Mouse (Mus musculus): ENCODE results near the gene Prdx1. TPM values are rescaled to one million over a fixed set of nuclear protein-coding genes. Genes with fewer than 3 reads are reported as not detected.
"Not testable (repeated sequence)": the region's sequence is repeated elsewhere in the genome, so short reads cannot be mapped to it uniquely, and the experiment has no call there.

Gene Prdx1
- total RNA-seq (2021) = 100 to 1,000 TPM; 241 to 242 TPM
- long read RNA-seq, experiment 1, transcript Prdx1-204 (6 exons, 2,294 nt) = major isoform, 335 of 342 reads
- long read RNA-seq, experiment 1, partial matches to known transcripts = 1 of 342 reads
- long read RNA-seq, experiment 1, other reads (novel, unspliced or antisense) = 5 of 342 reads
- long read RNA-seq, experiment 2, transcript Prdx1-204 (6 exons, 2,294 nt) = major isoform, 345 of 350 reads
- long read RNA-seq, experiment 2, partial matches to known transcripts = 1 of 350 reads
- long read RNA-seq, experiment 2, other reads (novel, unspliced or antisense) = 3 of 350 reads

GRCm38 (mm10) chr4:116685402-116686061 is at the start of gene Prdx1:
TSS of gene Prdx1 (plus strand) at chr4:116685544.
- DNase-seq = peak; percentile 98

GRCm38 (mm10) chr4:116638821-116639220 is 46.5 kb upstream of the Prdx1 start:
- no peak for DNase-seq

- DNase-seq = no peak
Observed at GRCm38 (mm10) chr4:116642071-116642470, 43.3 kb upstream of the Prdx1 start.

- no peak for DNase-seq
Observed at GRCm38 (mm10) chr4:116644326-116644725, 41.0 kb upstream of the Prdx1 start.

GRCm38 (mm10) chr4:116645624-116646023 is 39.7 kb upstream of the Prdx1 start:
- no peak for DNase-seq

DNA sequence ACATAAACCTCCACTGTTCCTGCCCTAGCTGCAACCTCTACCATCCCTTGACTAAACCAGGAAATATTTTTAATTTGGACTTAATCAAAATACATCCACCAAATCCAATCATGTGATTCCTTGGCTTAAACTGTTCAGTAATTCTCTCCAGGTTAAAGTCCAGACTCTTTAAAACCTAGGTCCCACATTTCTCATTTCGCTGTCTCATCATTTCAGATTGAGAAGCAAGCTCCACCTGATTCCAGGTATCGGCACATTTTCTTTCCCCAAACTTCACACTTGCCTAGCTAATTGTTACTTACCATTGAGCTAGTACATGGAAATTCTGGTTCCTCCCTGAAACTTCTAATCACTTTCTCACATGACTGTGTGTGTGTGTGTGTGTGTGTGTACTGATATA is 35.9 kb upstream of the Prdx1 start:
- no peak for DNase-seq

DNA sequence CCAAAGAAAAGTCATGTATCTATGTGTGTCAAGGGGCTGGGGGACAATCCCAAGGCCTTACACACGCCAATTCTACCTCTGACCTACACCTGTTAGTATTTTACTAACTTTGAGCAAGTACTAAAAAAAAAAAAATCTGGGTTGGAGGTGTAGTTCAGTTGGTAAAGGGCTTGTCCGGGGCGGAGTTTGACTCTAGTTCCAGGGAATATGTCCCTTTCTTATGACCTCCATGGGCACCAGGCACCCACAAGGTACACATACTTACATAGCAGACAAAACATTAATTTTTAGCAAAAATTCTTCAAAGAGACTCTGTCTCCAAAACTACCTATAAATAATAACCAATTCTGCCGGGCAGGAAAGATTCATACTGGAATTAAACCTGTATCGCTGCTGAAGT is 35.0 kb upstream of the Prdx1 start:
- no peak for DNase-seq

GRCm38 (mm10) chr4:116650924-116651796 is 34.2 kb upstream of the Prdx1 start, which contains the start of gene Akr1a1:
TSS of gene Akr1a1 (minus strand) at chr4:116651680.
- peak; percentile 86 for DNase-seq

- no peak for DNase-seq
Observed at GRCm38 (mm10) chr4:116651797-116652135, 33.6 kb upstream of the Prdx1 start.

GRCm38 (mm10) chr4:116653228-116653627 is 32.1 kb upstream of the Prdx1 start:
- DNase-seq = no peak

DNA sequence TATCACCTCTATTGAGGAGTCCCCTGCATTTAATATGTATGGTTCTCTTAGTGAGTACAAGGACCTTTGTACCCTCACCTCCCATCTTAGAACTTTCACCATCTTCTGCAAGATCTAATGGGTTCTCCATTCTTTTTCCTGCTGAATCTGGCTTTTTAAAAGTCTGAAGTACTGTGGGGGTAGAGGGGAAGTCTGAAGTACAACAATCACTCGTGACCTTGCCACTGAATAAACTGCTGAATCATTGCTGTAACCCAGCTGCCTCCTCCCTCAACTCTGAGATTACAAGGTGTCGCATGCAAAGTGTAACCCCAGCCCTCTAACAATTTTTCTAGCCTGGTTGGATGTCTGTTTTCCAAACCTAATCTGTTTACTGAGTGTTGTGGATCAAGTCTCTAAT is 30.2 kb upstream of the Prdx1 start:
- no peak for DNase-seq

DNA sequence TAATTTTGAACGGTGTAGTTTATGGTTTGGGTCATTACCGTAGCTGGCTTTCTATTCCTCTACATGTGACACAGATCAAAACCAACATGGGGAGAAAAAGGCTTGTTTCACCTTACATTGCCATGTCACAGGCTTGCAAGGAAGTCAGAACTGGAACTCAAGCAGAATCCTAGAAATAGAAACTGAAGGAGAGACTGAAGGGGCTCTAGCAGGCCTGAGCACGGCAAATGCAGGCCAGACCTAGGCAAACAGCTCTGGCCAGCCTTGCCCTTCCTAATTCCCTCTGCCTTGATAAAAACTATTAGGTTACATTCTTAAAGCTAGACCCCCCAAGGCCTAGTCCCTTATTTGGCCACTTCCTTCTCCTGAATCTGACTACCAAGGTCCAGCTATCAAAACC is 29.7 kb upstream of the Prdx1 start:
- DNase-seq = no peak

DNA sequence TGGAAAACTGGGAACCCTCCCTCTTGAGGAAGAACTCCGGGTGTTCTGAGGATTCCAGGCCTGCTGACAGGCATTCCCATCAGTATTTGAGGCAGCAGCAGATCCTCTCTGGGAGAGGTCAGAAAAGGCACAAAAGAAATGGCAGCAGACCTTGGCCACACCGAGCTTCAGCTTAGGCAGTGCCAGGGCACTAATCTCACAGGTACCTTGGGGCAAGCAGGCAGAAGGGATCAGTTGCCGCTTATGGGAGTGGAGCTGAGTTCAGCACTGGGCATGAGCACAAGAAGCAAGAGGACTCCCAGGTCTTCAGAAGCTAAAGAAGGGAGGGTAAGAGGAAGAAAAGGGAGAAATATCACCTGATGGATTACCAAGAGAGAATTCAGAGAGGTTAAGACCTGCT is 27.4 kb upstream of the Prdx1 start:
- DNase-seq = no peak

GRCm38 (mm10) chr4:116659474-116659873 is 25.9 kb upstream of the Prdx1 start:
- DNase-seq = no peak

DNA sequence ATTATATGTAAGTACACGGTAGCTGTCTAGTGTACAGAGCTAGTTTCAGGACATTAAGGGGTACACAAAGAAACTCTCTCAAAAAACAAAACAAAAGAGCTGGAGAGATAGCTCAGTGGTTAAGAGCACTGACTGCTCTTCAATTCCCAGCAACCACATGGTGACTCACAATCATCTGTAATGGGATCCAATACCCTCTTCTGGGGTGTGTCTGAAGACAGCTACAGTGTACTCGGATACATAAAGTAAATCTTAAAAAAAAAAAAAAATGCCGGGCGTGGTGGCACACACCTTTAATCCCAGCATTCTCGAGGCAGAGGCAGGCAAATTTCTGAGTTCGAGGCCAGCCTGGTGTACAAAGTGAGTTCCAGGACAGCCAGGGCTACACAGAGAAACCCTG is 25.4 kb upstream of the Prdx1 start:
- DNase-seq = not testable (repeated sequence)

- DNase-seq = no peak
Observed at GRCm38 (mm10) chr4:116660829-116661228, 24.5 kb upstream of the Prdx1 start.

GRCm38 (mm10) chr4:116661998-116662397 is 23.3 kb upstream of the Prdx1 start:
- no peak for DNase-seq

DNA sequence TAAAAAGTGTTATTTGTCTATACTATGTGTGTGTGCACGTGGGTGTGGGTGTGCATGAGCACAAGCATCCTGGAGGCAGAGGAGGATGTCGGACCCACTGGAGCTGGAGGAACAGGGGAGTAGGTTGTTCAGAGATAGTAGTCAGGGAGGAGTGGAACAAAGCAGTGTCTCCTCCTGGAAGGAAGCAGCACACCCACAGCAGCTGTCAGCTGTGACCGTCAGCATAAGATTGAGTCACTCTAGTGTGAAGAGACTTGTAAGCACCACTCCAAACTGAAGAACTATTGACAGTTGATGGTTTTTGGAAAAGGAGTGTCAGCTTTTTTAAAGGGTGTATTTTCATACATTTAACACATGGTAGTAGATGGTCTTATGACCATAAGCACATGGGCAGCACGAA is 18.7 kb upstream of the Prdx1 start:
- DNase-seq = no peak

DNA sequence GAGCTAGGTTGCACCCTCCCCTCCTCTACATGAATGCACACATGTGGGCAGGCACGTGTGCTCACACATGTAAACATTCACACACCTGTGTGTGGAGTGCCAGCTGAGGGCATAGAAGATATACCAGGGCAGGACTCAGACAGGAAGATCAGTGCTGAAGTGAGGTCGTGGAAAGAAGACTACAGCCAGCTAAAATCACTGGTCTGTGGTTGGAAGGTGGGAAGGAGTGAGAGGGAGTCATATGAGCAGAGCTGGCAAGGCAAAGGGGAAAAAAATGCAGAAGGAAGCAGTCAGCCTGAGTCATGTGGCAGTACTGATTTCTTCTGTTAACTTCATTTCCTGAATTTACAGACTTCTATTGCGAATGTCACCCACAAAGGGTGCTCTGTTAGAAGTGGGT is 17.2 kb upstream of the Prdx1 start:
- DNase-seq = no peak

GRCm38 (mm10) chr4:116669291-116669690 is 16.1 kb upstream of the Prdx1 start:
- no peak for DNase-seq

DNA sequence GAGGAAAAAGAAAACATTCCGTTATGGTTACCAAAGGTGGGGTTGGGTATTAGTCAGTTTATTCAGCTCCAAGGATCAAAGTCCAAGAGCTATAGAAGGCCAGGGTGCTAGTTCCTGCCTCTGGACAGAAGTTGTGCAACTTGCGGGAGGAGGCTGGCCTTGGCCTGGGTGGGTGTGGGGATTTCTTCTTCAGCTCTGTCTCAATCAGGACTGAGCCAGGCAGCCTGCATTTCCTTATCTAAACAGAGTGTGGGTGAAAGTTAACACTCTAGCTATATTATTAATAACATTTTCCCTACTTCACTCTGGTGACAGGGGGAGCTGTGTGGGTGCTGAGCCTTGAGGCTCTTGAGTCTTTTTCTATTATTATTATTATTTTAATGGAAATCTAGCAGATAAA is 12.6 kb upstream of the Prdx1 start:
- no peak for DNase-seq

- not testable (repeated sequence) for DNase-seq
Observed at GRCm38 (mm10) chr4:116674761-116675160, 10.6 kb upstream of the Prdx1 start.

DNA sequence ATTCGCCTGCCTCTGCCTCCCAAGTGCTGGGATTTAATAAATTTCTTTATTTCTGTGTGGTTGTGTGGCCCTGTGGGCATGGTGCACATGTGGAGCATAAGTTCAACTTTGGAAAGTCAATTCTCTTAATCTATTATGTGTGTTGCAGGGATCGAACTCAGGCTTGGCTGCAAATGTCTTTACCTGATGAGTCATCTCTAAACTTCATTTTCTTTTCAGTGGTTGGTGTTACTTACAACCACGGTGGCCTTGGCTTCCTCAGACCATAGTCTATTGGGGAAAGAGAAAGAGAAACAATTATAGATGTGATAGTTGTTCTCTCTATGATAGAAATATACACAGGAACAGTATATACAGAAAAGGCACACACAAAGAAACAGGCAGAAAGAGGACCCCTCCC is 9.3 kb upstream of the Prdx1 start:
- no peak for DNase-seq

All from gastrocnemius, postnatal 10 days (tissue).